ENCODE assay signal across 18 mouse cellular contexts in genomic region chr5:55439158-55439557, GRCm38 (mm10).
"Had no signal": no experiment of that assay in that cellular context is flagged by ENCODE, and none has a peak within 500 bp of the region (broad histone marks: within the 10 kb centered on the region; RNA-seq: fewer than 3 reads in every experiment).

No protein-coding gene starts in this region.

- H3K4me1 ChIP-seq: liver, embryonic 13.5 days; liver, embryonic 15.5 days; lung, embryonic 15.5 days; megakaryocyte, embryonic 14.5 days; neural tube, embryonic 12.5 days; stomach, embryonic 15.5 days had no signal

- H3K27me3 ChIP-seq: liver, embryonic 13.5 days; liver, embryonic 15.5 days; lung, embryonic 15.5 days; megakaryocyte, embryonic 14.5 days; neural tube, embryonic 12.5 days; stomach, embryonic 15.5 days had no signal

- H3K4me2 ChIP-seq: liver, embryonic 11.5 days; liver, embryonic 13.5 days; liver, embryonic 15.5 days; lung, embryonic 15.5 days; neural tube, embryonic 12.5 days; stomach, embryonic 15.5 days had no signal

- H3K9ac ChIP-seq: liver, embryonic 13.5 days; liver, embryonic 15.5 days; liver, postnatal 0 days; lung, embryonic 15.5 days; neural tube, embryonic 12.5 days; stomach, embryonic 15.5 days had no signal

- DNase-seq: liver, embryonic 13.5 days; liver, postnatal 0 days; lung, adult 2 months; lung, postnatal 14 days; lung, postnatal 36 days; right cerebral cortex, postnatal 14 days; thymus, adult 2 months; thymus, postnatal 25 days; thymus, postnatal 4 days had no signal

- H3K4me3 ChIP-seq: liver, embryonic 13.5 days; liver, embryonic 15.5 days; lung, embryonic 15.5 days; megakaryocyte, embryonic 14.5 days; neural tube, embryonic 12.5 days; stomach, embryonic 15.5 days had no signal

- H3K9me3 ChIP-seq: liver, embryonic 13.5 days; liver, embryonic 15.5 days; lung, embryonic 15.5 days; megakaryocyte, embryonic 14.5 days; neural tube, embryonic 12.5 days; stomach, embryonic 15.5 days had no signal

- H3K27ac ChIP-seq: liver, embryonic 13.5 days; liver, embryonic 15.5 days; lung, embryonic 15.5 days; macrophage; neural tube, embryonic 12.5 days; stomach, embryonic 15.5 days; stomach, postnatal 0 days had no signal

- H3K36me3 ChIP-seq: liver, embryonic 13.5 days; liver, embryonic 15.5 days; lung, embryonic 15.5 days; neural tube, embryonic 12.5 days; stomach, embryonic 15.5 days had no signal

- ATAC-seq: liver, postnatal 0 days; lung, postnatal 0 days had no signal
